Mouse (Mus musculus) C2C12 (cell line): ENCODE data around the gene Serf2.

Source experiments
- CTCF ChIP-seq: IDR thresholded peaks from one replicate; pipeline ENCODE4 v1.5.1; 2011; ENCODE audit not compliant: control insufficient read depth, insufficient read depth, insufficient read length
- FOSL1 ChIP-seq: IDR thresholded peaks from one replicate; pipeline ENCODE4 v1.8.0; 2011; ENCODE audit warnings: mild to moderate bottlenecking, low read length; ENCODE audit not compliant: poor library complexity, insufficient read depth, severe bottlenecking
- MAX ChIP-seq: IDR thresholded peaks from one replicate; pipeline ENCODE4 v1.6.1; 2011; ENCODE audit warnings: mild to moderate bottlenecking, control low read depth
- MYOD1 ChIP-seq: IDR thresholded peaks from one replicate; pipeline ENCODE4 v1.6.1; 2011; ENCODE audit warnings: low read depth; ENCODE audit not compliant: control insufficient read depth, insufficient read length
- MYOG ChIP-seq: IDR thresholded peaks from one replicate; pipeline ENCODE4 v1.6.1; 2011; ENCODE audit not compliant: control insufficient read depth, insufficient read length; ENCODE audit errors: extremely low read depth
- USF1 ChIP-seq: IDR thresholded peaks from one replicate; pipeline ENCODE4 v1.6.1; 2011; ENCODE audit warnings: low read depth, mild to moderate bottlenecking, control low read depth, moderate library complexity

GRCm38 (mm10) chr2:121415591-121415990 lies 33.4 kb upstream of the Serf2 start:
- no peak for TF ChIP-seq MYOD1
- TF ChIP-seq CTCF = no peak
- TF ChIP-seq MYOG = no peak
- no peak for TF ChIP-seq MAX
- no peak for TF ChIP-seq FOSL1
- no peak for TF ChIP-seq USF1
